Mouse (Mus musculus) spleen, adult 2 months (tissue): ENCODE results near the gene Gng13.

ENCODE experiments used
- CTCF ChIP-seq: fragments of 200-500 bp; IDR thresholded peaks from 2 replicates; pipeline ENCODE4 v1.5.1; 2011; ENCODE audit warnings: mild to moderate bottlenecking, inconsistent platforms; ENCODE audit not compliant: insufficient read depth, insufficient read length, insufficient replicate concordance; ENCODE audit errors: extremely low read depth
- POLR2A ChIP-seq: fragments of 200-500 bp; IDR thresholded peaks from 2 replicates; pipeline ENCODE4 v1.6.1; 2011; ENCODE audit warnings: low read depth, low read length, inconsistent platforms

GRCm38 (mm10) chr17:25755086-25755485 is 38.1 kb downstream of the Gng13 start:
- no peak for TF ChIP-seq CTCF
- TF ChIP-seq POLR2A: no peak
